Mouse (Mus musculus) kidney, postnatal 4 days (tissue): ENCODE data around the gene Dcaf1.
A peak's percentile ranks its signal among the peaks of the same experiment; 100 is the strongest.

Source experiments
- DNase-seq, 2 experiments: peaks; one replicate each; pipeline ENCODE4 v3.0.0; 2021; ENCODE audit warnings: mixed read lengths in 2 of 2

Dcaf1 gene

DNA sequence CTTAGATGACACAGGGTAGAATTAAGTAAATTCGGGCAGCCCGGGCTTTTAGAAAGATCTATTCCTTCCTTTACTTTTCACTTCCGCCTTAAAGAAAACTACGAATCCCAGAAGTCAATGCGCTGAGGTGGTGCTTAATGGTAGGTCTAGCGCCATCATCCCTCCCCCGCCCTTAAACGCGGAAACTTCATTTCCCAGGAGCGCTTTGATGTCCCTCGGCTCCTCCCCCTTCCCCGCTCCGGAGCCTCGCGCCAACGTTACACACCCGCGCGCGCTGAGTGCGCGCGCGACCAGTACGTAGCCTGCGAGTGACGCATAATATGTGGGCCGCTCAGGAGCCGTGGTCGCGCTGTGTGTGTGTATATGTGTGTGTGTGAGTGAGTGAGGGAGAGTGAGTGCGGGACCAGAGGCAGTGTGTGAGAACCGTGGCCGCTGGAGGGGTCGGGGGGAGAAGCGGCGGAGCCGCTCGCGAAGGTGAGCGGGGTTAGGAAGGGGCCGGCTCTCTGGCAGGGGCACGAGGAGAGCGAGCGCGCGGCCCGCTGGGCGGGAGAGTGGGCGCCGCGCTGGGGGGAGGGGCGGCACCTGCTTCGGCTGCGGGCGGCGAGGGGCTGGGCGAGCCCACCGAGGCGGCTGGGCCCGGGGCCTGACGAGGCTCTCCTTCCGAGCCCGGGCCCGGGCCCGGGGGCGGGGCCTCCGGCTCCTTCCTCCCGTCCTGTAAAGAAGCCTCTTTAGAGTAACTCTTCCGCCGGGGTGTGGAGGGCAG, at the start of gene Dcaf1:
Dcaf1 (plus strand) TSS at position 257 of the 763 bp plus-strand sequence.
- DNase-seq, result peak; percentile 93 to 97

DNA sequence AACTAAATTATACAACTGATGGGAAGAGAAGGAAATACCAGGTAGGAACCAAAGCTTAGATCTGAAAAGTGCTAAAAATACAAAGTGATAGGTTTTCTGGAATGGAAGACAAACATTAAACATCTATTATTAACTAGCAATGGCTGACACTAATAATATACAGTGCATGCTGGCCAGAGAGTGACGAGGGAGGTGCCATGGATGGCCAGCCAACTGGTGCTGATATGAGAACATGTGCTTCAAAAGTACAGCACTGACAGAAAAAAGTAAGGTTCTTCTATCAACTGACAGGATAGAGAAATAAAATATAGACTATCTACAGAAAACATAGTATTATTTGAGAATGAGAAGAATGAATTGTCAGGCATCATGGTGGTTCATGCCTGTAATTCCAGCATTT, 45.6 kb upstream of the Dcaf1 start:
- no peak for DNase-seq

- no peak for DNase-seq
Measured at GRCm38 (mm10) chr9:106777423-106777822, 44.3 kb upstream of the Dcaf1 start.

GRCm38 (mm10) chr9:106778319-106778718, 43.4 kb upstream of the Dcaf1 start:
- no peak for DNase-seq

GRCm38 (mm10) chr9:106780086-106780485, 41.6 kb upstream of the Dcaf1 start:
- no peak for DNase-seq

DNA sequence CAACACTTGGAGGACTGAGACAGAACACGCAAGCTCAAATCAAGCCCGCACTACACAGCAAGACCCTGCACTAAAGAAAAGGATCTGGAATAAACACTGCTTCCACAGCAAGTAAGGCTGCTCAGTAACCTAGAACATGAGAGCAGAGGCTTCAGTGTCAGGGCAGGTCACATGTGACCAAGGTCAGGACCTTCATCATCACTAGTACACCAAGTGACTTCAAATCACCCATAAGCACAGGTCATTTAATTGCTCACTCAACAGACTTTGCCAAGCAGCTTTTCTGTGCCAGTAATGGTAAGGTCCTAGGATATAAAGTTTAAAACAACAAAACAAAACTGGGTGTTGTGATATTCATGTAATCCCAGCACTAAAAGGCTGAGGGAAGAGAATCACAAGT, 38.1 kb upstream of the Dcaf1 start:
- no peak for DNase-seq

GRCm38 (mm10) chr9:106785206-106785605, 36.5 kb upstream of the Dcaf1 start:
- DNase-seq, result no peak

- DNase-seq, result peak; percentile 13 to 34
Measured at GRCm38 (mm10) chr9:106787979-106788811, 33.5 kb upstream of the Dcaf1 start.

GRCm38 (mm10) chr9:106788812-106789321, 32.8 kb upstream of the Dcaf1 start, which contains the start of gene Rad54l2:
Gene Rad54l2, minus strand, starts transcription at chr9:106789194.
- DNase-seq, result peak; percentile 92 to 94

DNA sequence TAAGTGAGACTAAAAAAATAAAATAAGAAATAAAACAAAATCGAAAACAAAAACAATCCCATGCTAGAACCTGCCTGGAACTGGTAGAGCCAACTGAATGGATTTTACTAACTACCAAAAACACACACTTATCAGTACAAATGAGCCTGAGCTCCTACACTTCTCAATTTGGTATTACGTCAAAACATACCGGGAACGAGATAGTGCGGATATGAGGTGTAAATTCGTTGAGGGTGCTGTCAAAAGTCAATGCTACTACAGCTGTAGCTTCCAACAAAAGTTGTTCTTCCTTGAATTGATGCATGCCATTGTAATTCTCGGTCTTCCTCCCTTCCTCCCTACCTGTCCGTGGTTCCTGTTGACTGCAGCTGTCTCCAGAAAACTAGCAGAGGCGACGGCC, 32.3 kb upstream of the Dcaf1 start:
- DNase-seq, result peak in 1 of 2 experiments; percentile 19

DNA sequence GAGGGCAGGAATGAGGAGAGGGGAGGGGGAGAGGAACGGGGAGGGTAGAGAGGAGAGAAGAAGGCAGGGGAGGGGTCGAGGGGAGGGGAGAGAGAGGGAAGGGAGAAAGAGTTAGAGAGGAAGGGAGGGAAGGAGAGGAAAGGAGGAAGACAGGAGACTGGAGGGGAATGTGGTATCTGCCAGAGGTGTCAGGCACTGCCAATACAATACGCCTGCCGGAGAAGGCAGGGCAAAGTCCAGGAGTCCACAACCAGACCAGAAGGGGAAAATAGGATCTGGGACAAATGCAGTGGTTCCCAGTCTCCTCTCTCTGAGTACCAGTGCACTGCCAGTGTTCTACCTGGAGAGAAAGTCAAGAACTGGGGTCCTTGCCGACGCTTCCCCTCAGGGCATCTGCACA, 30.8 kb upstream of the Dcaf1 start:
- DNase-seq, result peak in 1 of 2 experiments; percentile 21

DNA sequence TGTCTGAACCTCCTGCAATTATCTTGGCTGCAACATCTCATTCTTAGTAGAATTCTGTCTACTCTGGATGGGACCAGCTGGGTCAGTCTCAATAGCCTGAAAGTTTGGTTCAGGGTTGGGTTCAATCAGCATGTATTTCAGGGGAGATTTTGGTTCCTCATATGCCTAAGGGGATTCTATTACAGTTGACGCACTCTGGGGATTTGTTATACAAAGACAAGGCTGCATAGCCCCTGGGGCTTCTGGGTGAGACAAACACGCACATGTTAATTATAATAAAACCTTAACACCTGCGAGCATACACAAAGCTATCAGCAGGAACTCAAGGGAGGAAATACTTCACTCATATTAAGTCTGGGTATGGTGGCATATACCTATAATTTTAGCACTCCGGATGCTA, 15.2 kb upstream of the Dcaf1 start:
- DNase-seq, result no peak

- no peak for DNase-seq
Measured at GRCm38 (mm10) chr9:106818191-106818590, 3.5 kb upstream of the Dcaf1 start.

GRCm38 (mm10) chr9:106819201-106819600, 2.5 kb upstream of the Dcaf1 start:
- peak; percentile 28 to 30 for DNase-seq

GRCm38 (mm10) chr9:106821050-106821617, 540 bp upstream of the Dcaf1 start:
- peak in 1 of 2 experiments; percentile 6 for DNase-seq

DNA sequence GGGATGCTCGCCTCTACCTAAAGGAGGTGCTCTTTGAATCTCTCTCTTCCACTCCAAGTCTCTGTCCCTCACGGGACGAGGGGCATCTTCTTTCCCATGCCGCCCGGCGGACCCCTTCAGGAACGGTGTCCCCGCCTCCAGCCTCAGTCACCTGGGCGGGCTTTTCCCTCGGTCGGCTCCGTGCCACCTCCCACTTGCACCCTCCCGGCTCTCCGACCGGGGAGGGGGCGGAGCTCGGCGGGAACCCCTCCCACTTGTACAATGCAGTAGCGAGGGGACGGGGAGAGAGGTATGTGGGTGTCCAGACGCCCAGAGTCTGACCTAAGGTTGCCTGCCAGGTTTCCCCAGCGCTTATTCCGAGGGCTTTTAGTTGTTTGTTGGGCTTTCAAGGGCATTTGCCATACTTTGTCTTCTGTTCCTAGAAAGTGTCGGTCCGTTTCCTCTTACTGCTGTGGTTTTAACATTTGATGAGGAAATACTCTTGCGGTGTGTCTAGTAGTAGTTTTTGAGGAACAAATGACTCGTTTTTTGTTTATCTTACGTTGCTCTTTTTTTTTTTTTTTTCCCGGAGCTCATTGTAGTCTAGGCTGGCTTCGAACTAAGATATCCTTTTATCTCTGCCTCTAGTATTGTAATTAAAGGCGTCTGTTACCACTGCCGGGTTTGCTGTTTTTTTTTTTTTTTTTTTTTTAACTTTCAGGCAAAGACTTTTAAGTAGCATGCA, 869 bp downstream of the Dcaf1 start:
- DNase-seq, result peak; percentile 92 to 95

DNA sequence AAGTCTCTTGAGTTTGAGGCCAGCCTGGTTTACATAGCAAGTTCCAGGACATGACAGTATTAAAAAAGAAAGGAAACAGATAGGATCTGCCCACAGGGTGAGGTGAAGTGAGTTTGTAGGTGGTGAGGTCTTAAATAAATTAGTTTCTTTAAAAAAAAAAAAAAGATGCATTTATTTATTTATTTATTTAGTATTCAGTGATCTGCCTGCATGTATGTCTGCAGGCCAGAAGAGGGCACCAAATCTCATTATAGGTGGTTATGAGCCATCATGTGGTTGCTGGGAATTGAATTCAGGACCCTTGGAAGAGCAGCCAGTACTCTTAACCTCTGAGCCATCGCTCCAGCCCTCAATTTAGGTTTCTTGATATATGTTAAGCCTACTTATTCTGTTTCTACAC, 18.9 kb downstream of the Dcaf1 start:
- no peak for DNase-seq

DNA sequence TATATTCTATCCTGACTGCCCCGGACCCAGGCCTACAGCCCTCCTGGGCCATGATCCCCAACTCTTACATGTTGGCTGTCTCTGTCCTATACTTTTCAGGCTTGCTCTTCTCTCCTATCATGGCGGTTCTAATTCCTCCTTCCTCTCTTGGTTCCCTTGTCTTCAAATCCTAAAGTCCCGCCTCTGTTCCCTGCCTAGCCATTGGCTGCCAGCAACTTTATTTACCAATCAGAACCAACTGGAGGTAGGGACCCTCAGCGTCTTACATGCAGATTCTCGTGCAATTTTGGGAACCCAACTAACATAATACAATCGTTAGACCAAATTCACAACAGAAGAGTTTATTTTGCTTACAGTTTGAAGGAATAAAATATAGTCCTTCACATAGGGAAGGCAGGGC, 21.1 kb downstream of the Dcaf1 start:
- DNase-seq, result no peak

- DNase-seq, result no peak
Measured at GRCm38 (mm10) chr9:106856664-106857063, 35.0 kb downstream of the Dcaf1 start.

- no peak for DNase-seq
Measured at GRCm38 (mm10) chr9:106858036-106858435, 36.4 kb downstream of the Dcaf1 start.

- no peak for DNase-seq
Measured at GRCm38 (mm10) chr9:106874216-106874615, 52.5 kb downstream of the Dcaf1 start.

- no peak for DNase-seq
Measured at GRCm38 (mm10) chr9:106876666-106877065, 55.0 kb downstream of the Dcaf1 start.

DNA sequence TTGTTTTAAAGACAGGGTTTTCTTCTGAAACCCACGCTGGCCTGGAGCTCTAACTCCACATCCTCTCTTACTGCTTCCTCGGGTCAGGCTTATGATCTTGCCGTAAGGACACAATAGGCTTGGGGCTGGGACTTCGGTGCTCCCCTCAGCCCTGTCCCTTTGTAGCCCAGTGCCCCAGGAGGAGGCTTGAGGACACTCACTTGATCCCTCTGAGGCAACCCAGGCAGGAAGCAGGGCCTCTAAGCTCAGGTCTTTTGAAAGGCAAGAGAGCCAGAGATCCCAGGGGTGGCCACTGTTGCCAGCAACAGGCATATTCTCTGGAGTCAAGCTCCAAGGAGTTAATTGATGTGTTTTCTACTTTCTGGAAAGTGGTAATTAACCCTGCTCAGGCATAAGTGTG, 57.8 kb downstream of the Dcaf1 start:
- no peak for DNase-seq
